ENCODE assay signal across 7 mouse cellular contexts in genomic region chr9:31912553-31912920, GRCm38 (mm10). TPM values are rescaled to one million over a fixed set of nuclear protein-coding genes. Genes with fewer than 3 reads are reported as not detected.
DNase-seq lines count a peak whose midpoint lies in the region; ATAC-seq lines count a peak whose summit lies in the region.

No protein-coding gene starts in this region.

- no peak overlapping the region for H3K27ac ChIP-seq in lung, embryonic 15.5 days
- no peak overlapping the region for H3K27ac ChIP-seq in forebrain, embryonic 14.5 days (ENCODE audit: low read depth, low read length)
- no peak overlapping the region for H3K27ac ChIP-seq in limb, embryonic 11.5 days (replicated peaks; ENCODE audit: low read depth, low read length)
- H3K27ac ChIP-seq in stomach, embryonic 14.5 days (ENCODE audit: low read length), result no peak overlapping the region

- H3K4me3 ChIP-seq in lung, embryonic 15.5 days, result peak overlapping the region; percentile 52
- H3K4me3 ChIP-seq in forebrain, embryonic 14.5 days (ENCODE audit: low read depth, low read length), result peak overlapping the region; percentile 45
- peak overlapping the region; percentile 54 for H3K4me3 ChIP-seq in limb, embryonic 11.5 days (ENCODE audit: low read depth, low read length)
- peak overlapping the region; percentile 50 for H3K4me3 ChIP-seq in stomach, embryonic 14.5 days (ENCODE audit: low read depth, low read length)

- H3K27me3 ChIP-seq in lung, embryonic 15.5 days, result peaks cover 88% of the 10 kb centered on the region
- H3K27me3 ChIP-seq in forebrain, embryonic 14.5 days (replicated peaks; ENCODE audit: control insufficient read depth, insufficient read depth, low read length), result peaks cover 85% of the 10 kb centered on the region
- peaks cover 52% of the 10 kb centered on the region for H3K27me3 ChIP-seq in limb, embryonic 11.5 days (ENCODE audit: control insufficient read depth, insufficient read depth, low read length)
- H3K27me3 ChIP-seq in stomach, embryonic 14.5 days (ENCODE audit: control insufficient read depth, insufficient read depth, low read length), result peaks cover 52% of the 10 kb centered on the region

- ATAC-seq in lung, embryonic 15.5 days (ENCODE audit: borderline replicate concordance, extremely low read depth, low FRiP score, low TSS enrichment), result no peak
- no peak for ATAC-seq in forebrain, embryonic 14.5 days
- ATAC-seq in limb, embryonic 11.5 days (ENCODE audit: insufficient number of reproducible peaks, low FRiP score, low TSS enrichment, low read depth), result no peak
- ATAC-seq in stomach, embryonic 14.5 days (ENCODE audit: insufficient number of reproducible peaks, insufficient read depth, low FRiP score, low read depth), result no peak

- H3K4me1 ChIP-seq in lung, embryonic 15.5 days, result peaks cover 23% of the 10 kb centered on the region
- H3K4me1 ChIP-seq in forebrain, embryonic 14.5 days (ENCODE audit: control insufficient read depth, insufficient read depth, low read length), result no peaks in the 10 kb centered on the region
- peaks cover 17% of the 10 kb centered on the region for H3K4me1 ChIP-seq in limb, embryonic 11.5 days (ENCODE audit: control insufficient read depth, insufficient read depth, low read length)
- 0 out of 2 replicates have a peak, but pooled peaks cover 10% of the 10 kb centered on the region for H3K4me1 ChIP-seq in stomach, embryonic 14.5 days (ENCODE audit: control insufficient read depth, insufficient read depth, low read length)

- WGBS in lung, embryonic 15.5 days, result 6% methylated on average over 16 of the region's 16 CpGs
- WGBS in forebrain, embryonic 14.5 days, result under 1% methylated on average over 16 of the region's 16 CpGs
- WGBS in limb, embryonic 11.5 days, result 1% methylated on average over 16 of the region's 16 CpGs
- WGBS in stomach, embryonic 14.5 days, result 3% methylated on average over 16 of the region's 16 CpGs

- H3K9me3 ChIP-seq in lung, embryonic 15.5 days, result no peaks in the 10 kb centered on the region
- no peaks in the 10 kb centered on the region for H3K9me3 ChIP-seq in forebrain, embryonic 14.5 days (replicated peaks; ENCODE audit: control insufficient read depth, low read length)
- H3K9me3 ChIP-seq in limb, embryonic 11.5 days (ENCODE audit: control insufficient read depth, low read length), result no peaks in the 10 kb centered on the region
- H3K9me3 ChIP-seq in stomach, embryonic 14.5 days (ENCODE audit: control insufficient read depth, low read depth, low read length), result no peaks in the 10 kb centered on the region

- DNase-seq in lung, postnatal 36 days, result no peak
- no peak for DNase-seq in forebrain, embryonic 14.5 days (ENCODE audit: low spot score)
- DNase-seq in limb, embryonic 11.5 days (ENCODE audit: low spot score), result no peak
- no peak for DNase-seq in natural killer cell, adult 2 months (ENCODE audit: low spot score in 2 of 2)
- DNase-seq in frontal cortex, adult 2 months (ENCODE audit: extremely low spot score in 1 of 2, low spot score in 1 of 2), result no peak

- H3K36me3 ChIP-seq in lung, embryonic 15.5 days, result no peaks in the 10 kb centered on the region
- H3K36me3 ChIP-seq in forebrain, embryonic 14.5 days (ENCODE audit: control insufficient read depth, insufficient read depth, low read length), result no peaks in the 10 kb centered on the region
- H3K36me3 ChIP-seq in limb, embryonic 11.5 days (ENCODE audit: control insufficient read depth, insufficient read depth, low read length), result no peaks in the 10 kb centered on the region
- H3K36me3 ChIP-seq in stomach, embryonic 14.5 days (ENCODE audit: control insufficient read depth, insufficient read depth, low read length), result no peaks in the 10 kb centered on the region

- H3K9ac ChIP-seq in lung, embryonic 15.5 days, result no peak overlapping the region
- H3K9ac ChIP-seq in forebrain, embryonic 14.5 days (ENCODE audit: low read length), result no peak overlapping the region
- no peak overlapping the region; the same call in 1 of the 2 replicates for H3K9ac ChIP-seq in limb, embryonic 11.5 days (ENCODE audit: low read length)
- H3K9ac ChIP-seq in stomach, embryonic 14.5 days (replicated peaks; ENCODE audit: low read depth, low read length), result no peak overlapping the region

- peak overlapping the region; percentile 97 for H3K4me2 ChIP-seq in lung, embryonic 15.5 days
- peak overlapping the region; percentile 96 for H3K4me2 ChIP-seq in forebrain, embryonic 14.5 days (ENCODE audit: low read length)
- peak overlapping the region; percentile 97 for H3K4me2 ChIP-seq in limb, embryonic 11.5 days (ENCODE audit: low read depth, severe bottlenecking)
- peak overlapping the region; percentile 98 for H3K4me2 ChIP-seq in stomach, embryonic 14.5 days (replicated peaks; ENCODE audit: low read depth, low read length)

RNA-seq across cellular contexts. Expression of gene Barx2, which starts 0.7 kb away (rescaled TPM):
- 0.07 TPM in 1 of 2 replicates, not detected in the other for polyA plus RNA-seq in lung, embryonic 15.5 days (2015; fragmentation: Nextera tagmentation; extraction: Ambion mirVana)
- polyA plus RNA-seq in forebrain, embryonic 14.5 days (2014; fragmentation: Nextera tagmentation; extraction: Ambion mirVana), result 0.17 and 0.30 TPM in 2 replicates
- polyA plus RNA-seq in limb, embryonic 11.5 days (2014; fragmentation: Nextera tagmentation; extraction: Ambion mirVana), result 1.0 and 1.3 TPM in 2 replicates
- polyA plus RNA-seq in stomach, embryonic 14.5 days (2014; fragmentation: Nextera tagmentation; extraction: Ambion mirVana), result 0.45 and 0.76 TPM in 2 replicates
- 1.4 and 1.6 TPM in 2 replicates for polyA plus RNA-seq in frontal cortex, adult 2 months (2012; rRNA removed)
